Comparison of ENCODE assay signal across 7 mouse cellular contexts in genomic region chr1:166153351-166154120, GRCm38 (mm10). TPM values are rescaled to one million over a fixed set of nuclear protein-coding genes. Genes with fewer than 3 reads are reported as not detected.
A peak's percentile ranks its signal among the peaks of the same experiment; 100 is the strongest.
DNase-seq lines count a peak whose midpoint lies in the region; ATAC-seq and TF ChIP-seq lines count a peak whose summit lies in the region.

No protein-coding gene starts in this region.

- H3K4me1 ChIP-seq in midbrain, embryonic 12.5 days, result peaks cover 7% of the 10 kb centered on the region; the same call in 1 of the 2 replicates

- peak overlapping the region; percentile 26; the same call in 1 of the 2 replicates for H3K4me3 ChIP-seq in gastrocnemius, adult 2 months
- H3K4me3 ChIP-seq in midbrain, embryonic 12.5 days, result no peak overlapping the region

- H3K27me3 ChIP-seq in midbrain, embryonic 12.5 days, result peaks cover 36% of the 10 kb centered on the region

- no peak overlapping the region for H3K4me2 ChIP-seq in midbrain, embryonic 12.5 days (replicated peaks)

- H3K36me3 ChIP-seq in midbrain, embryonic 12.5 days, result no peaks in the 10 kb centered on the region

- WGBS in midbrain, embryonic 12.5 days, result 14% methylated on average over 18 of the region's 18 CpGs

- intact Hi-C loops in gastrocnemius, adult 2 months (cut with DNase I), result loop anchor here (1.0 to 2.0 kb wide), 3 partner anchors 149 to 379 kb away; no protein-coding TSS in a partner anchor
- intact Hi-C loops in left cerebral cortex, postnatal 25 days (cut with DNase I), result loop anchor here (1.0 to 10.0 kb wide), 5 partner anchors 151 to 489 kb away; partner anchors contain the start of gene Pou2f1

- H3K9me3 ChIP-seq in midbrain, embryonic 12.5 days, result no peaks in the 10 kb centered on the region

- H3K9ac ChIP-seq in midbrain, embryonic 12.5 days (replicated peaks), result no peak overlapping the region

- H3K27ac ChIP-seq in gastrocnemius, adult 2 months, result no peak overlapping the region
- no peak overlapping the region for H3K27ac ChIP-seq in midbrain, embryonic 12.5 days (replicated peaks)

- peak; percentile 93 for DNase-seq in ZHBTc4 (ENCODE audit: low read depth, low spot score)
- DNase-seq in cerebellum, postnatal 36 days, result peak; percentile 88
- peak; percentile 88 for DNase-seq in gastrocnemius, adult 2 months
- peak; percentile 89 to 92 for DNase-seq in left cerebral cortex, postnatal 25 days (ENCODE audit: low spot score in 2 of 2)
- DNase-seq in skeletal muscle tissue, adult 2 months (ENCODE audit: low read depth, low spot score), result peak; percentile 49

- ATAC-seq in inflammation-experienced regulatory T-cells, adult 6 months, result peak; percentile 78
- peak; percentile 27 for ATAC-seq in midbrain, embryonic 12.5 days (ENCODE audit: low FRiP score, low read depth)

- peak; percentile 99 for TF ChIP-seq CTCF in gastrocnemius, adult 2 months (IDR thresholded peaks at IDR 0.05)

RNA-seq across cellular contexts. Expression of gene Gpa33, which starts 23.5 kb away (rescaled TPM):
- total RNA-seq in gastrocnemius, adult 2 months (2021), result not detected
- polyA plus RNA-seq in inflammation-experienced regulatory T-cells, adult 6 months (2017; shearing (Covaris generic)), result not detected
- not detected for total RNA-seq in left cerebral cortex, postnatal 25 days (2021)
- polyA plus RNA-seq in midbrain, embryonic 12.5 days (2016; fragmentation: Nextera tagmentation; extraction: Ambion mirVana), result 0.10 and 0.29 TPM in 2 replicates

RNA-seq across cellular contexts. Expression of gene Dusp27, which starts 25.8 kb away (rescaled TPM):
- 10 to 100 TPM; 68.9 to 69.3 TPM for total RNA-seq in gastrocnemius, adult 2 months (2021)
- polyA plus RNA-seq in inflammation-experienced regulatory T-cells, adult 6 months (2017; shearing (Covaris generic)), result not detected
- total RNA-seq in left cerebral cortex, postnatal 25 days (2021), result under 1 TPM; 0.21 TPM
- polyA plus RNA-seq in midbrain, embryonic 12.5 days (2016; fragmentation: Nextera tagmentation; extraction: Ambion mirVana), result 3.0 TPM in 2 replicates

Comparison
In these comparisons a context has a peak if more than half of its experiments do, and no peak if none do; other contexts are left out.
1. RNA of gene Dusp27, which starts 25.8 kb away (total RNA-seq): 68.9 to 69.3 TPM in gastrocnemius, adult 2 months; 0.21 TPM in left cerebral cortex, postnatal 25 days; every median in the first group is over 10 times any median in the second.
2. Peak in every context shown above with its lines, with median percentiles within 50 percentile points of each other: DNase-seq.